Mouse (Mus musculus) heart, postnatal 4 days (tissue): ENCODE measurements around the gene Btbd16. TPM values are rescaled to one million over a fixed set of nuclear protein-coding genes. Genes with fewer than 3 reads are reported as not detected.
A peak's percentile ranks its signal among the peaks of the same experiment; 100 is the strongest.

Source experiments
- DNase-seq: peaks from one replicate; pipeline ENCODE4 v3.0.0; 2021
- total RNA-seq, 2 experiments: library from RNA; stranded (reverse); gene quantifications; 2 replicates each; pipeline ENCODE4 v1.2.3; 2021

The Btbd16 gene
- total RNA-seq, 2 experiments from 2014 or later, result 0.16 to 0.24 TPM

GRCm38 (mm10) chr7:130770707-130771106 is 3.2 kb upstream of the Btbd16 start:
- DNase-seq, result peak; percentile 89

- DNase-seq, result peak; percentile 74
Measured at GRCm38 (mm10) chr7:130773171-130773830, 568 bp upstream of the Btbd16 start.

- no peak for DNase-seq
Measured at GRCm38 (mm10) chr7:130780866-130781419, 7.1 kb downstream of the Btbd16 start.

- no peak for DNase-seq
Measured at GRCm38 (mm10) chr7:130782501-130783050, 8.7 kb downstream of the Btbd16 start.

- no peak for DNase-seq
Measured at GRCm38 (mm10) chr7:130785923-130786575, 12.2 kb downstream of the Btbd16 start.

GRCm38 (mm10) chr7:130786708-130787107 is 12.8 kb downstream of the Btbd16 start:
- no peak for DNase-seq

GRCm38 (mm10) chr7:130787537-130787936 is 13.7 kb downstream of the Btbd16 start:
- DNase-seq, result no peak

GRCm38 (mm10) chr7:130788950-130789349 is 15.1 kb downstream of the Btbd16 start:
- DNase-seq, result no peak

- no peak for DNase-seq
Measured at GRCm38 (mm10) chr7:130789456-130789855, 15.6 kb downstream of the Btbd16 start.

- no peak for DNase-seq
Measured at GRCm38 (mm10) chr7:130793671-130794070, 19.8 kb downstream of the Btbd16 start.

GRCm38 (mm10) chr7:130796786-130797185 is 22.9 kb downstream of the Btbd16 start:
- DNase-seq, result no peak

GRCm38 (mm10) chr7:130797524-130797923 is 23.7 kb downstream of the Btbd16 start:
- no peak for DNase-seq

GRCm38 (mm10) chr7:130799418-130799817 is 25.5 kb downstream of the Btbd16 start:
- DNase-seq, result no peak

- DNase-seq, result no peak
Measured at GRCm38 (mm10) chr7:130800681-130801080, 26.8 kb downstream of the Btbd16 start.

GRCm38 (mm10) chr7:130801811-130802210 is 27.9 kb downstream of the Btbd16 start:
- no peak for DNase-seq

- DNase-seq, result no peak
Measured at GRCm38 (mm10) chr7:130803251-130803825, 29.5 kb downstream of the Btbd16 start.

GRCm38 (mm10) chr7:130804991-130805390 is 31.1 kb downstream of the Btbd16 start:
- no peak for DNase-seq

GRCm38 (mm10) chr7:130807749-130808148 is 33.9 kb downstream of the Btbd16 start:
- peak; percentile 53 for DNase-seq

GRCm38 (mm10) chr7:130808694-130809093 is 34.8 kb downstream of the Btbd16 start:
- no peak for DNase-seq

GRCm38 (mm10) chr7:130810238-130810637 is 36.4 kb downstream of the Btbd16 start:
- no peak for DNase-seq

- no peak for DNase-seq
Measured at GRCm38 (mm10) chr7:130812407-130812806, 38.5 kb downstream of the Btbd16 start.

- DNase-seq, result no peak
Measured at GRCm38 (mm10) chr7:130815601-130816000, 41.7 kb downstream of the Btbd16 start.

GRCm38 (mm10) chr7:130816243-130816642 is 42.4 kb downstream of the Btbd16 start:
- no peak for DNase-seq
